Mouse (Mus musculus): Measurements from ENCODE around the gene Rrp36. TPM values are rescaled to one million over a fixed set of nuclear protein-coding genes. Genes with fewer than 3 reads are reported as not detected.
A peak's percentile ranks its signal among the peaks of the same experiment; 100 is the strongest.

Rrp36 gene
- polyA plus RNA-seq, 1 experiment from 2014 or later, result 66.5 TPM

DNA sequence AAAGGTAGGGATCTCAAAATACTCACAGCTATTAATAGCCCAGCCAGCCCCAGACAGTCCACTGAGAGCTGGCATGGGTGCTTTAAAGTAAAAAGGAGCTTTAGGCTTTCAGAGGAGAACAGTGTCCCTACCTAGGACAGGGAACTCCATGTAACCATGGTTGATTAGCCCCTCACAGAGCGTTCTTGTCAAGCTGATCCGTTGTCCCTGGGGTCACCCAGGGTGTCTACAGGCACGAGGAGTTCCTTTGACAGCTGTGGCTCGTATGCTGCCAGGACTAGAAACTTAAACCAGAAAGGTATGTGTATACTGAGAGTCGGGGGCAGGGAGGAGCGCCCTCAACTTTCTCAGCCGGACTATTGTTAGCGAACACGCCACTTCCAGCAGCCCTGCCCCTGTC is 4.8 kb upstream of the Rrp36 start:
- 34% methylated on average over 9 of the region's 9 CpGs for WGBS
- Histone ChIP-seq H3K9me3 (ENCODE audit: control insufficient read depth, low read length) (no peaks in the 10 kb centered on the region), H3K36me3 (ENCODE audit: control insufficient read depth, insufficient read depth, low read length) (peaks cover 53% of the 10 kb centered on the region), H3K27me3 (ENCODE audit: control insufficient read depth, insufficient read depth, low read length) (no peaks in the 10 kb centered on the region), H3K4me3 (ENCODE audit: low read length) (peak overlapping the region; percentile 59), H3K4me2 (replicated peaks; ENCODE audit: low read depth, low read length) (peak overlapping the region; percentile 53), H3K4me1 (ENCODE audit: control insufficient read depth, insufficient read depth, low read length) (peaks cover 29% of the 10 kb centered on the region), H3K9ac (ENCODE audit: low read depth, low read length) (peak overlapping the region; percentile 72), H3K27ac (ENCODE audit: low read depth, low read length) (peak overlapping the region; percentile 92; the same call in 1 of the 2 replicates)
- no peak for ATAC-seq (ENCODE audit: low FRiP score, low TSS enrichment)

DNA sequence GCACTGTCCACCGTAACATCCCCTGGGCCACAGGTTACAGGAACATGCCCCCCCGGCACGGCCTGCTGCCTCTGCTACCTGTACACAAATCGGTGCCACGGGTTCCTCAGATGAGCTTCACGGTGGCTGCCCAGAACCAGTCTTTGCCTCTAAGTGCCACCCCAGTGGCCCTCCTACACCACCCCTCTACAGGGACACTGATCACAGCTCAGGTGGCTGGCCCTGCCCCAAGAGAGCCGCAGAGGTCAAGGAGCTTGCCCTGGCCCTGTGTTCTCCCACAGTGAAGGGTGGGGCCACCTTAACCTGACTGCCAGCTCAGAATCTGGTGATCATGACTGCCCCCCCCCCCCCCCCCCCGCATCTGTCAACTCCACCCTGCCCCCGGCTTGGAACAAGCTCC is 4.3 kb upstream of the Rrp36 start, which contains the start of gene Mea1:
TSS of gene Mea1 (plus strand) at position 378 of the 400 bp plus-strand sequence.
- H3K9ac ChIP-seq (ENCODE audit: low read depth, low read length), result peak within 1 kb of the TSS; percentile 72
- no peaks in the 10 kb centered on the region for H3K27me3 ChIP-seq (ENCODE audit: control insufficient read depth, insufficient read depth, low read length)
- H3K9me3 ChIP-seq (ENCODE audit: control insufficient read depth, low read length), result no peaks in the 10 kb centered on the region
- WGBS, result 83% methylated on average over 8 of the region's 9 CpGs
- H3K4me1 ChIP-seq (ENCODE audit: control insufficient read depth, insufficient read depth, low read length), result peaks cover 30% of the 10 kb centered on the region
- peak within 1 kb of the TSS; percentile 59 for H3K4me3 ChIP-seq (ENCODE audit: low read length)
- peak within 1 kb of the TSS; percentile 92; the same call in 1 of the 2 replicates for H3K27ac ChIP-seq (ENCODE audit: low read depth, low read length)
- H3K36me3 ChIP-seq (ENCODE audit: control insufficient read depth, insufficient read depth, low read length), result peaks cover 48% of the 10 kb centered on the region
- H3K4me2 ChIP-seq (replicated peaks; ENCODE audit: low read depth, low read length), result peak within 1 kb of the TSS; percentile 53
- ATAC-seq (ENCODE audit: low FRiP score, low TSS enrichment), result no peak

DNA sequence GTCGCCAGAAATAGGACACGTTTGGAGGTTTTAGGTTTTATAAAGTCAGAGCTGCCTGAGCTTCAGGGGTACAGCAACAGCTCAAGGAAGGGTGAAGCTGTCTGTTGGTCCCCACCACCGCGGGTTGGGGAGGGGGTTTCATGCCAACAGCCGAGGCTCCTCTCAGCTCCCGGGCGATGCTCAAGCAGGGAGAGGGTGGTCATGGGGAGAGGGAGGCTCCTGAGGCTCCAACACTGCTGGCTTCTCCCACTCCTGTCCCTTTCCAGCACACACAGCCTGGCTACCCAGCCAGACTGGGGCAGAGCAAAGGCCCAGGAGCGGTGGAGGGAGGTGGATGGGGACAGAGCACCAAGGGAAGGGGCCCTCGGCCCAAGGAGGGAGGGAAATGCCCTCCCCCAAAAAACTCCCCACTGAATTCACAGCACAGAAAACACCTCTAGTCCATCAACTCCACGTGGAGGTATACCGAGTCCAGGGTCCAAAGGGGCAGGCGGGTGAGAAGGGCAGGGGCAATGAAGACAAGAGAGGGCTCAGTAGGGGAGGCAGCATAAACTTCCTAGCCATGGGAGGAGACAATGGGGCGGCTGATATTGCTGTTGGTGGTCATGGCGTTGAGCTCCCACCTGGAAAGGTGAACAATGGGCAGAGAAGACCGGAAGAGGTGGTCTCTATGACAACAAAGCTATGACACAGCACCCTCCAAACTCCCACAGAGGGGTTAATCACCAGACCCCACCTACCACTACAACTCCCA is 555 bp upstream of the Rrp36 start:
- no peaks in the 10 kb centered on the region for H3K9me3 ChIP-seq (ENCODE audit: control insufficient read depth, low read length)
- peak overlapping the region; percentile 72 for H3K4me3 ChIP-seq (ENCODE audit: low read length)
- H3K36me3 ChIP-seq (ENCODE audit: control insufficient read depth, insufficient read depth, low read length), result peaks cover 58% of the 10 kb centered on the region
- 23% methylated on average over 15 of the region's 15 CpGs for WGBS
- peak; percentile 32 for ATAC-seq (ENCODE audit: low FRiP score, low TSS enrichment)
- peak overlapping the region; percentile 83 for H3K27ac ChIP-seq (ENCODE audit: low read depth, low read length)
- no peaks in the 10 kb centered on the region for H3K27me3 ChIP-seq (ENCODE audit: control insufficient read depth, insufficient read depth, low read length)
- peak overlapping the region; percentile 77 for H3K4me2 ChIP-seq (replicated peaks; ENCODE audit: low read depth, low read length)
- peak overlapping the region; percentile 74 for H3K9ac ChIP-seq (ENCODE audit: low read depth, low read length)
- H3K4me1 ChIP-seq (ENCODE audit: control insufficient read depth, insufficient read depth, low read length), result peaks cover 34% of the 10 kb centered on the region

DNA sequence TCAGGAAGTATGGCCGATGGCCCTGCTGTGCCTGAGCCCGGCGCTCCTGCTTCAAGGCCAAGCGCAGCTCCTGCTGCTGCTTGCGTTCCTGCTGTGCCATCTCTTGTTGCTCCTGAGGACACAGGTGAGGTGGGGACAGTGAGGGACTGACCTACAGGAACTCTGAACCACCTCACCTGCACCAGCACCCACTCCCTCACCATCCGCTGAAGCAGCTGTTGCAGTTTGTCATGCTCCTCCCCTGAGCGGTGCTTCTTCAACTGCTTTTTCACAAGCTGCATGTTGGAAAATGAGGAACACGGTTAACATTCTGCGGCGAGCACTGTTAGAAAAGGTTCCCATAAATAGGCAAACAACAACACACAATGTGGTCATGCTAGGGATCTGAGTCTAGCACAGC is 4.2 kb downstream of the Rrp36 start:
- no peaks in the 10 kb centered on the region for H3K27me3 ChIP-seq (ENCODE audit: control insufficient read depth, insufficient read depth, low read length)
- H3K4me3 ChIP-seq (ENCODE audit: low read length), result no peak overlapping the region
- no peaks in the 10 kb centered on the region for H3K9me3 ChIP-seq (ENCODE audit: control insufficient read depth, low read length)
- ATAC-seq (ENCODE audit: low FRiP score, low TSS enrichment), result no peak
- H3K9ac ChIP-seq (ENCODE audit: low read depth, low read length), result no peak overlapping the region
- no peak overlapping the region for H3K4me2 ChIP-seq (replicated peaks; ENCODE audit: low read depth, low read length)
- 96% methylated on average over 10 of the region's 10 CpGs for WGBS
- peaks cover 17% of the 10 kb centered on the region for H3K4me1 ChIP-seq (ENCODE audit: control insufficient read depth, insufficient read depth, low read length)
- H3K27ac ChIP-seq (ENCODE audit: low read depth, low read length), result no peak overlapping the region
- H3K36me3 ChIP-seq (ENCODE audit: control insufficient read depth, insufficient read depth, low read length), result peaks cover 56% of the 10 kb centered on the region

DNA sequence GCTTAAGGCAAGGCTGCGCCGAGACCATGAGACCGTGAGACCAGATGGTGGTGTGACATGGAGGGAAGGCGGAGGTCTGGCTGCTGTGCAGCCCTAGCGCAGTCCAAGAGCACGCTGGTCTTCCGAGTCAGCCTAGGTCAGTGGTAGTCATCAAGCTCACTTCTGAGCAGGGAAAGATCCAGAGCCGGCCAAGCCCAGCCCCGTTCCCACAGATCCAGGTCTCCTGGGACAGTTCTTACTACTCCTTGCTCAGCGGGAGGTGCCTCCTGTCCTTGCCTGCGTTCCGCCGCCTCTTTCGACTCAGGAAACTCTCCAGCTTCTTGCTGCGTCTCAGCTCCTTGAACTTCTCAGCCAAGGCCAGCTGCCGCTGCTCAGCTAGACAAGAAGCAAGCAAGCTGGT is 6.4 kb downstream of the Rrp36 start:
- H3K27ac ChIP-seq (ENCODE audit: low read depth, low read length), result no peak overlapping the region
- peaks cover 74% of the 10 kb centered on the region for H3K36me3 ChIP-seq (ENCODE audit: control insufficient read depth, insufficient read depth, low read length)
- peaks cover 3% of the 10 kb centered on the region for H3K4me1 ChIP-seq (ENCODE audit: control insufficient read depth, insufficient read depth, low read length)
- H3K9me3 ChIP-seq (ENCODE audit: control insufficient read depth, low read length), result no peaks in the 10 kb centered on the region
- no peak overlapping the region for H3K9ac ChIP-seq (ENCODE audit: low read depth, low read length)
- no peak; the same call in 1 of the 2 replicates for ATAC-seq (ENCODE audit: low FRiP score, low TSS enrichment)
- no peak overlapping the region for H3K4me3 ChIP-seq (ENCODE audit: low read length)
- H3K4me2 ChIP-seq (replicated peaks; ENCODE audit: low read depth, low read length), result no peak overlapping the region
- no peaks in the 10 kb centered on the region for H3K27me3 ChIP-seq (ENCODE audit: control insufficient read depth, insufficient read depth, low read length)
- 86% methylated on average over 16 of the region's 16 CpGs for WGBS

DNA sequence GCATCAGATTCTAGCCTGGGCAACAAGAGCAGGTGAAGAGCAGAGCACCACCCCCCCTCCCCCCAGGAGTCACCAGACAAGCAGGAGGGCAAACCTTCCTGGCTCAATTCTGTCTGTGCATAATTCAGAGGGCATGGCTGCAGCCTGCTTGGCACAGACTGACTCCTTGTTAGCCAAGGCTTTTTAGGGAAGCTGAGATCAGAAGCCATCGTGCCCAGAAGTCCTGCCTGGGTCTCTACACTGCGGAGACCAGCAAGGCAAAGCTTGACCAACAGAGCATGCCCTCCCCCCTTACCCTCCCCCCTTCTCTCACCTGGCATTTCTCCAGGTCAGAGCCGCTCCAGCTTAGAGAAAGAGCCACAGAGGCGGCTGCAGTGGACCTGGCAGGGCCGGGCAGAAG is 11.4 kb downstream of the Rrp36 start:
- Histone ChIP-seq H3K4me1 (ENCODE audit: control insufficient read depth, insufficient read depth, low read length) (no peaks in the 10 kb centered on the region), H3K27ac (ENCODE audit: low read depth, low read length) (no peak overlapping the region), H3K4me2 (replicated peaks; ENCODE audit: low read depth, low read length) (no peak overlapping the region), H3K4me3 (ENCODE audit: low read length) (no peak overlapping the region), H3K9me3 (ENCODE audit: control insufficient read depth, low read length) (no peaks in the 10 kb centered on the region), H3K27me3 (ENCODE audit: control insufficient read depth, insufficient read depth, low read length) (no peaks in the 10 kb centered on the region), H3K36me3 (ENCODE audit: control insufficient read depth, insufficient read depth, low read length) (peaks cover 95% of the 10 kb centered on the region), H3K9ac (ENCODE audit: low read depth, low read length) (no peak overlapping the region)
- ATAC-seq (ENCODE audit: low FRiP score, low TSS enrichment), result no peak
- WGBS, result 81% methylated on average over 5 of the region's 5 CpGs

DNA sequence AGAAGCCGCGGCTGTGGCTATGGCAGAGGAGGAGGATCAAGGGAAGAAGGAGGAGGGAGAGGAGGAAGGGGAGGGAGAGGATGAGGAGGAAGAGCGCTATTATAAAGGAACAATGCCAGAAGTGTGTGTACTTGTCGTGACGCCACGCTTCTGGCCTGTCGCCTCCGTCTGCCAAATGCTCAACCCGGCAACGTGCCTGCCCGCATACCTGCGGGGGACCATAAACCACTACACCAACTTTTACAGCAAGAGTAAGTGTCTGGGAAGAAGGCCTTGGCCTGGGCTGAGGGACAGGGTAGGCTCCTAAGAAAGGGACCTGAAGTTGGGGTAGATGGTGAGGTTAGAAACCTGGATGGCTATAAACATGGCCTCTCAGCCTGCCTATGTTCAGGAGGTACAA is 12.2 kb downstream of the Rrp36 start:
- H3K4me1 ChIP-seq (ENCODE audit: control insufficient read depth, insufficient read depth, low read length), result no peaks in the 10 kb centered on the region
- ATAC-seq (ENCODE audit: low FRiP score, low TSS enrichment), result no peak
- H3K4me2 ChIP-seq (replicated peaks; ENCODE audit: low read depth, low read length), result no peak overlapping the region
- H3K9ac ChIP-seq (ENCODE audit: low read depth, low read length), result no peak overlapping the region
- H3K36me3 ChIP-seq (ENCODE audit: control insufficient read depth, insufficient read depth, low read length), result peaks cover 97% of the 10 kb centered on the region
- no peak overlapping the region for H3K4me3 ChIP-seq (ENCODE audit: low read length)
- no peak overlapping the region for H3K27ac ChIP-seq (ENCODE audit: low read depth, low read length)
- no peaks in the 10 kb centered on the region for H3K27me3 ChIP-seq (ENCODE audit: control insufficient read depth, insufficient read depth, low read length)
- WGBS, result 84% methylated on average over 12 of the region's 12 CpGs
- H3K9me3 ChIP-seq (ENCODE audit: control insufficient read depth, low read length), result no peaks in the 10 kb centered on the region

DNA sequence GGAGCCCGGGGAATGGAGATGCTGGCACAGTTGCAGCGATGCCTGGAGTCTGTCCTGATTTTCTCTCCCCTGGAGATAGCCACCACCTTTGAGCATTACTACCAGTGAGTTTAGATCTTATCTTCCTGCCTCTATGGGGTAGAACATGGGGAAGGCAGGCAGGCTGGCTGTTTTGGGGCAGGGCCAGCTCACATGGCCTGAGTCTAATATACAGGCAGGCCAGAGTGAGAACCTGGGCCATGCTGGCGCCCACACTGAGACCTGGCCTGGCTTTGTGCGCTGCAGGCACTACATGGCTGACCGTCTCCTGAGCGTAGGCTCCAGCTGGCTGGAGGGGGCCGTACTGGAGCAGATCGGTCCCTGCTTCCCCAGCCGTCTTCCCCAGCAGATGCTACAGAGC is 12.8 kb downstream of the Rrp36 start:
- Histone ChIP-seq H3K27ac (ENCODE audit: low read depth, low read length) (no peak overlapping the region), H3K27me3 (ENCODE audit: control insufficient read depth, insufficient read depth, low read length) (no peaks in the 10 kb centered on the region), H3K36me3 (ENCODE audit: control insufficient read depth, insufficient read depth, low read length) (peaks cover 98% of the 10 kb centered on the region), H3K9me3 (ENCODE audit: control insufficient read depth, low read length) (no peaks in the 10 kb centered on the region), H3K4me2 (replicated peaks; ENCODE audit: low read depth, low read length) (no peak overlapping the region), H3K4me3 (ENCODE audit: low read length) (no peak overlapping the region), H3K4me1 (ENCODE audit: control insufficient read depth, insufficient read depth, low read length) (no peaks in the 10 kb centered on the region), H3K9ac (ENCODE audit: low read depth, low read length) (no peak overlapping the region)
- WGBS, result 93% methylated on average over 9 of the region's 9 CpGs
- ATAC-seq (ENCODE audit: low FRiP score, low TSS enrichment), result no peak

DNA sequence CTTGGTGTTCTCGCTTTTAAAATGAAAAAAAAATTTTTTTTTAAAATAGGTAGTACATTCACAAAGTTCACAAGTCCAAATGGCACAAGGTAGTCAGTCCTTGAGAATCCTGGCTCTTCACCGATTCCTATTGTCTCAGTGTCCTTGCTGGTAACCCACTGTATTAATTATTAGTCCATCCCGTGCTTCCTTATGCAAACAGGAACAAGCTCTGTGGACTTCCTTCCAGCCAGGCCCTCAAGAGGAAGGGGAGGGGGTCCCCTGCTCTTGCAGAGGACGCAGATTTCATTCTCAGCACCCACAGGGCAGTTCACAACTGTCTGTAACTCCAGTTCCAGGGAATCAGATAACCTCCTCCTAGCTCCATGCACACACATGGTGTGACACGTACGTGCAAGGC is 18.1 kb downstream of the Rrp36 start:
- H3K27me3 ChIP-seq (ENCODE audit: control insufficient read depth, insufficient read depth, low read length), result no peaks in the 10 kb centered on the region
- H3K36me3 ChIP-seq (ENCODE audit: control insufficient read depth, insufficient read depth, low read length), result peaks cover 84% of the 10 kb centered on the region
- no peaks in the 10 kb centered on the region for H3K9me3 ChIP-seq (ENCODE audit: control insufficient read depth, low read length)
- WGBS, result 61% methylated on average over 6 of the region's 6 CpGs
- no peak overlapping the region for H3K4me3 ChIP-seq (ENCODE audit: low read length)
- peaks cover 16% of the 10 kb centered on the region for H3K4me1 ChIP-seq (ENCODE audit: control insufficient read depth, insufficient read depth, low read length)
- H3K27ac ChIP-seq (ENCODE audit: low read depth, low read length), result no peak overlapping the region
- no peak overlapping the region for H3K9ac ChIP-seq (ENCODE audit: low read depth, low read length)
- no peak overlapping the region for H3K4me2 ChIP-seq (replicated peaks; ENCODE audit: low read depth, low read length)
- no peak for ATAC-seq (ENCODE audit: low FRiP score, low TSS enrichment)

Measured in kidney, embryonic 14.5 days (tissue).